Comparison of ENCODE assay signal across 9 mouse cellular contexts in the genomic region with DNA sequence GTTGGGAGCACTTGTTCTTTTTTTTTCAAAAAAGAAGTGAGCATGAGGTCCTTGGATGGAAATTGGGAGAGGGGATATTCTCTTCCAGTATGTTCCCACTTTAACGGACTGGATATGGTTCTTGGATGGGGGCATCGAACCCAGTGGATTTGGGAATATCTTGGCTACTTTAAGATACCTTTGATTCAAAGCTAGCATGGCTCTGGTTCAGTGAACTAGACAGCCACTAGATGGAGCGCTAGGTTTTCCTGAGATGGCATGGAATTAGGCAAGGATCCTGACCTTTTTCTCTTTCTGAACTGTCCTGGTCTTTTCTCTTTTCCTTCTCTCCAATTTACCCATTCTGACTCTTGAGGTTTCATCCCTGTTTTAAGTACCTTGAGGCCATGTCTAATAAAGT. TPM values are rescaled to one million over a fixed set of nuclear protein-coding genes. Genes with fewer than 3 reads are reported as not detected.
A peak's percentile ranks its signal among the peaks of the same experiment; 100 is the strongest.
DNase-seq lines count a peak whose midpoint lies in the region; ATAC-seq lines count a peak whose summit lies in the region.
"Had no signal": no experiment of that assay in that cellular context is flagged by ENCODE, and none has a peak within 500 bp of the region (broad histone marks: within the 10 kb centered on the region; RNA-seq: fewer than 3 reads in every experiment).

No protein-coding gene starts in this region.

- H3K9ac ChIP-seq in forebrain, embryonic 15.5 days (replicated peaks): no peak overlapping the region
- H3K9ac ChIP-seq: neural tube, embryonic 13.5 days had no signal

- H3K4me2 ChIP-seq in forebrain, embryonic 15.5 days (replicated peaks): no peak overlapping the region
- H3K4me2 ChIP-seq: neural tube, embryonic 13.5 days had no signal

- ATAC-seq in forebrain, embryonic 15.5 days (replicated peaks): peak; percentile 57; the same call in 1 of the 2 replicates
- ATAC-seq in activated CD4-positive, CD25-positive, alpha-beta regulatory T cell, adult 4 months: no peak

- H3K4me1 ChIP-seq in forebrain, embryonic 15.5 days: no peaks in the 10 kb centered on the region
- H3K4me1 ChIP-seq: neural tube, embryonic 13.5 days had no signal

- no peaks in the 10 kb centered on the region for H3K9me3 ChIP-seq in forebrain, embryonic 15.5 days
- H3K9me3 ChIP-seq: neural tube, embryonic 13.5 days had no signal

- intact Hi-C loops in gastrocnemius, postnatal 36 days (cut with DNase I): no loop called here

- H3K27me3 ChIP-seq in forebrain, embryonic 15.5 days: no peaks in the 10 kb centered on the region
- H3K27me3 ChIP-seq: neural tube, embryonic 13.5 days had no signal

- DNase-seq in gastrocnemius, adult 18-20 months (ENCODE audit: low spot score): peak; percentile 31
- no peak for DNase-seq in gastrocnemius, postnatal 36 days
- peak; percentile 62 for DNase-seq in 416B (ENCODE audit: low read depth)
- DNase-seq in brain, adult 2 months (ENCODE audit: low read depth, low spot score): peak; percentile 79
- peak; percentile 41 to 66 for DNase-seq in kidney, postnatal 25 days
- DNase-seq in lung, postnatal 36 days: peak; percentile 67

- no peaks in the 10 kb centered on the region for H3K36me3 ChIP-seq in forebrain, embryonic 15.5 days
- H3K36me3 ChIP-seq: neural tube, embryonic 13.5 days had no signal

- H3K4me3 ChIP-seq in forebrain, embryonic 15.5 days: no peak overlapping the region
- H3K4me3 ChIP-seq: neural tube, embryonic 13.5 days had no signal

- H3K27ac ChIP-seq in forebrain, embryonic 15.5 days (replicated peaks): no peak overlapping the region
- H3K27ac ChIP-seq: neural tube, embryonic 13.5 days had no signal

- 23% methylated on average over 3 of the region's 3 CpGs for WGBS in forebrain, embryonic 15.5 days

RNA-seq across cellular contexts. Expression of gene Cfap36, which starts 20.6 kb away (rescaled TPM):
- total RNA-seq in gastrocnemius, adult 18-20 months (2021): 10 to 100 TPM in 1 of 2 experiments, 1 to 10 TPM in 1; 8.2 to 12.2 TPM
- total RNA-seq in gastrocnemius, postnatal 36 days (2021): 1 to 10 TPM; 8.0 to 8.8 TPM
- polyA plus RNA-seq in forebrain, embryonic 15.5 days (2015; fragmentation: Nextera tagmentation; extraction: Ambion mirVana): 89.8 and 98.0 TPM in 2 replicates
- polyA plus RNA-seq in activated CD4-positive, CD25-positive, alpha-beta regulatory T cell, adult 4 months (2017; shearing (Covaris generic)): 10 to 100 TPM; 29.6 to 32.0 TPM

Comparison
In these comparisons a context has a peak if more than half of its experiments do, and no peak if none do; other contexts are left out.
1. DNase-seq: peak in gastrocnemius, adult 18-20 months (single experiment), 416B (single experiment), brain, adult 2 months (single experiment), kidney, postnatal 25 days (2 of 2) and lung, postnatal 36 days (single experiment); none in gastrocnemius, postnatal 36 days (0 of 2).